Mouse (Mus musculus): ENCODE measurements at regions not wholly inside any gene's neighbourhood (a gene's known extent, or its start where the extent isn't known, plus 50 kb on each side); places are given as distances from the start of the nearest gene placed in this dataset.

DNA sequence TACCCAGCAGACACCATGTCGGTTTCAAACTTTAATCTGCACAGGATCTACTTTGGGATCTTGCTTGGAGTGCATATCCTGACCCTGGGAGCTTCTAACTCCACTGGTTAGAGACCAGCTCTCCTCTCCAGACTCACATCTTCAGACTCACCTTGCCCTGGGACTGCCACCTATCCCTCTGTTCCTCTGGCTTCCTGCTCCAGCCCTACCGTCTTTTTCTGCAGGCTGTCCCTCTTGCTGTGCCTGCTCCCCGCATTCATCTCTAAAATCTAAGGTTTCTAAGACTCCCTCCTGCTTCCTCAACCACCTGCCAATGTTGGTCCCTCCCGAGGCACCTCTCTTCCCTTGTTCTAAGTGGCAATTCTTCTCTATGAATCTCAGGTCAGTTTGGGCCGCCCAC, 233.2 kb downstream of the Plpp3 start:
- peak; percentile 3 to 15 for DNase-seq

DNA sequence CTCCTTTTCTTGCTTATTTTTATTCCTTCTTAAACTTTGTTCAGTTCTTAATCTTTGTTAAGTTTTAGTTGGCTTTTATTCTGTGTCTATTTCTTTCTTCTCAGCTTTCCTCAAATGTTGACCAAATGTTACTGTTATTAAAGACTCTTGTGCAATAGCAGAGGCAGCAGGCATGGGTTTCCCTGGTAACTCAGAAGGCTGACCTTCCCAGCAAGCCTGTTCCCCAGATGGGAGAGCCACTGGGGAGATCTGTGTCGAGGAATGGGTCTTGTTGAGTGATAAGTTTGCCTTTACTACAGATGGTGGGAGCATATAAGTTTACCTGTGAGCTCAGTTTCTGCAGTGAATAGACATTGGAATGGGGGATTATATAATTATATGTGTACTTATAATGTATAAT, 237.2 kb downstream of the Plpp3 start:
- peak in 1 of 2 experiments; percentile 6 for DNase-seq

DNA sequence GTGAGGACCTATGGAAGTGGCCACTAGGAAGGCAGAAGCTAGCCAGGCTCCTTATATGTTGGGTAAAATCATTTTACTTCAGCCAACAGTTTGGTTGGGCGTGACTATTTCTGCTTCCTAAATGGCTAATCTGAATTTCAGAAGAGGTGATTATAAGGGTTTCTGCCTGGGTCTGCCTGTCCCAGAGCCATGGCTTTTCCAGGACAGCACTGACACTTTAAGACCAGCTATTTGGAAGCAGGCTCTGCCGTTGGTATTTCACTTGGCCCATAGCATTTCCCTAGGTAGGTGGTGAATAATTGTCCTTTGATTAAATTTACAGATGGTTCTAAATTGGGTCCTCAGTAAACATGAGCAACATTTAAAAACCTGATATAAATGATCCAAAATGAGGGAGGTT, 240.3 kb downstream of the Plpp3 start:
- no peak for DNase-seq

DNA sequence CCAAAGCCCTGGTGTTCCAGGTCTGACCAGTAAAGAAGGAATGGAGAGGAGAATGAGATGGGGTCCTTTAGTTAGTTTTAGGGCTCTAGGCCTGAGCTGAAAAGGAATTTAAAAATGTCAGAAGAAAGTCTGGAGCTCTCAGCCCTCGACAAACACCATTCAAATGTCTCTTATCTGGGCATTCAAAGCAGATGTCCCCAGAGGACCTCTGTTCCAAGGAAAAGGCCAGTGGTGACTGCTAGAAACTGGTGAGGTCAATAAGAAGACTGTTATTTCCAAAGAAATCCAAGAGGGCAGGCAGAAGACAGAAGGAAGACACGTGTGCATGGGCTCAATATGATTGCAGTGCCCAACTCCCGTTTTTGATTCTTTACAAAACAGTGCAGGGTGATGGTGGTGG, 244.9 kb downstream of the Plpp3 start:
- DNase-seq: no peak

DNA sequence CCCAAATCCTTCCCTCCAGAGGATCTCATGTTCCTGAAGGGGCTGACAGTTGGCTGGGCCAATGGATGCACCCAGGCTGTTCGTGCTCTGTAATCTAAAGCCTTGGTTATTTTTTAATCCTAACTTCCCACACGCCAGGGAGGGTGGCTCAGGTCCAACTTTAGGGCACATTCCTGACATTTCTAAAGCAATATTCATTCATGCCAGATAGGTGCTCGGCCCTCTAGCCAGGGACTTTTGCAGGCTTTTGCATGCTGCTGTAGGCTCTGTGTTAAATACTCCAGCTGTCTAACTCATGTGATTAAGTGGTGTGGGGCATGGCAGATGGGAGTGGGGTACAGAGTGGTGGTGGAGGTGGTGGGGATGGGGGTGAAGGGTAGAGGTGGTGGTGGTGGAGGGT, 246.0 kb downstream of the Plpp3 start:
- DNase-seq: peak; percentile 39 to 64

DNA sequence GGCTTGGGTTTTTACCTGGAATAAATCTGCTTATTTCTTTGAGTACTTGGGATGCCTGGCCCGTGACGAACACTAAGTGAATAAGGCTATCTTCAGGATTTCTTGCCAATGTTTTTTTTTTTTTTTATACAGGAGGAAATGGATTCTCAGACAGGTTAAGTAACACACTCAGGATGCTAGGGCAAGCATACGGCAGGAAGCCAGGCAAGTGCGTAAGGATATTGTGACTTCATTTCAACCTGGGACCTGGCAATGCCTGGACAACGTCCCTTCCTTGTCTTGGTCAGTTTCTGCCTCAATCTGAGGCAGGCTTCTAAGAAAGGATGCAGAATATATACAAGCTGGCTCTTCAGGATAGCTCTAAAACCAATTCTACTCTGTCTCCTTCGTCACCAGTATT, 246.5 kb downstream of the Plpp3 start:
- no peak for DNase-seq

DNA sequence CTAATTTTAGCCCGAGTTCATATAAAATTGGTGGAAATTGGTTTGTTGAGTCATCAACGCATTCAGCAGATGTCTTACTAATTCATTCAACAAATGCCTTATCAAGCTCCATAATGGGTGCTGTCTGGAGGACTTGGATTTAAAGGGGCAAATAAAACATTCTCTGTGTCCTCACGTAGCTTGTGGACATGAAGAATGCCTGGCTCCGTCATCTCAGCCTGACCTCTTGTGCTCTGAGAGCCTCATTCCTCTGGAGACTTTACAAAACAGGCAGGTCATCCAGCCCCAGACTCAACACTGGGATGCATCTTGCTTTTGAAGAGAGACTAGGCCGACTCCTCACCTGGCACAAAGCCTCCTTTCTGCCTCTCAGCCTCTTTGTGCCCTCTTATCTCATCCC, 248.6 kb downstream of the Plpp3 start:
- no peak for DNase-seq

DNA sequence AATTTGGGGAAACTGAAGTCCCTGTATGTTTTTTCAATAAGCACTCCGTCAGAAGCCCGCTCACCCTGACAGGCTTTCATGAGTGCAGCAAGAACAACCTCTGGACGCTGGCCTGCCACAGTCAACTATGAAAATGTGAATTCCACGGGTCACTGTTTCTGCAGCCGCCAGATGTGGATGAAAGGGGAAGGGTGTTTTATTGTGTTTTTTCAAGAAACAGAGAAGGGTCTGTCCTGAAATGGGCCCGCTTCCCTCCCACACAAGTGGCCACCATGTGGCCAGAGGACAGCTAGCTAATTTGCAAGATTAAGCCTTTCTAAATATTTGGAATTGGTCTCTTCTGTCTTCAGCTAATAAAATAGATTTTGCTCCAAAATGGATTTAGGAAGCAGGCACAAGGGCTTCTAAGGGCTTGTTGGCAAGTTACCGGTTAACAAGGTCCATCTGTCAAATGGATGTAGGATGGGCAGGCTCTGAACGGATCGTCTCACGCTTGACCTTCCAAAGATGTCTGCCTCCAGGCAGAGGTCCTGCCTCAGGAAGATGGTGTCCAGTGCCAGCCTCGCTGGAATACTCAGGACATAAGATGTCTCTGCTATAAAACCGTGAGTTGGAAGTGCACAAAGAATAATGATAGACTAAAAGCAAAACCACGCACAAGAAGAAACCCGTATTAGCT, 249.8 kb downstream of the Plpp3 start:
- no peak for DNase-seq

DNA sequence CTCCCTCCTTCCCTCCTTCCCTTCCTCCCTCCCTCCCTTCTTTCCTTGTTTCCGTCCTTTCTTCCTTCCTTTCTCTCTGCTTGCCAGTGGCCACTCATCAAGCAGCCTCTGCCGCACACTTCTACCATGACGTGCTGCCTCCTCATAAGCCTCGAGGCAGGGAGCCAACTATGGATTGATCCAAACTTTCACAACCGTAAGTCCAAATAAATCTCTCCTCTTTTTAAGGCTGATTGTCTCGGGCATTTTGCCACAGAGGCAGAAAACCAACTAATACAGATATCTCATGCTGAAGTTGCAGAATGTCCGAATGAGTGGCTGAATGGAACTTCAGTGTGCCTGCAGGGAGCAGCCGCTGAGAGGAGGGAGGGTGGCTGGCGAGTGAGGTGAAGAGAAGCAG, 251.7 kb downstream of the Plpp3 start:
- DNase-seq: peak in 1 of 2 experiments; percentile 16

DNA sequence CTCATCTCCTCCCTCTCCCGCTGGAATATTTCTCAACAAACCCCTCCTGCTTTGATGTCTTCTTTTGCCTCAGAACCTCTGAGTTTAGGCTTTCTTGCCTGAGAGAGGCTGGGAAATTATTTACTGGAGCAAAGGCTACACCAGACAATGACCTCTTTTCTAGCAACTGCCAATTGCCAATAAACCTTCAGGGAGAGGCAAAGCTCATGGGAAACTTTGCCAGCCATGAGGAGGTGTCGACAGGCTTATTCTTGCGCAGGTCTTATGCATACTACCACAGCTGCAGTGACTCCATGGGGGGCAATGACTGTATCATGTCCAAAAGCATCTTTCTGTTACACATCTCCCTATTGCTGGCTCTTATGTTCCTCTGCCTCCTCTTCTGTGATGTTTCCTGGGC, 260.0 kb downstream of the Plpp3 start:
- DNase-seq: no peak

DNA sequence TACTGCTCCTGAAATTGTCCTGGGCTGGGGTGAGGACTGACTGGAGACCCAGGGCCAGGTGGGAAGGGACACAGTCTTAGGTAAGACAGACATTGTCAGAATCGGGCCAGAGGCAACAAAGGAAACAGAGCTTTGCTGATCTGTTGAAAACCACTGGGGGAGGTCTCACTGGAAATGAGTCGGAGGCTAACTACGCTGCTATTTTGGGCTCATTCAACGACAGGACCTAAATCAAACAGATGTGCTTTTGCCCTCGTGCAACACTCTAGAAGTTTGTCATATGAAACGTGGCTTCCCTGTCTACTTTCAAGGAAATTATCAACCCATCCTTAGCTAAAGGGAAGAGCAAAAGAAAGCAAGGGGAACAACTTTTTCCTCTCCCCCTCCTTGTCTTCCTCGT, 265.3 kb downstream of the Plpp3 start:
- no peak for DNase-seq

DNA sequence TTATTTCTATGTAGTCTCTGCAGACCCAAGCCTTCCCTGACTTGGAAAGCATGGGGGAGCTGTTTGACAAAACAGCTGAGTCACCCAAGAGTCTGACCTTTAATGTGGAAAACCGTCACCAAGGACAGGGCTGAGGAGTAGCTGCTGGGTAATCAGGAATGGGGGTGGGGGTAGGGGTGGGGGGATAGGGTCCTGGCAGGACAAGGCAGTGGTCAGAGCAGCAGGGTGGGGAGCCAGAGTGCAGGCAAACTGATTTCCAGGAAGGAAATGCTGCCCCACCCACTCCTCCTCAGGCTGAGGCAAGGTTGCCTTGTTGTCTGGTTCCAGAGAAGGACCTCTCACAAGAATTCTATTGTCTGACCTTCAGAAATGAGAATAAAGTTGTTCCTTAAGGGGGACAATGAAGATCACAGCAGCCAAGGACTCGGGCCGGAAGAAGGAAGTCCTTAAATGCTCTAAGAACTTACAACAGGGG, 266.6 kb downstream of the Plpp3 start:
- peak; percentile 55 to 59 for DNase-seq

DNA sequence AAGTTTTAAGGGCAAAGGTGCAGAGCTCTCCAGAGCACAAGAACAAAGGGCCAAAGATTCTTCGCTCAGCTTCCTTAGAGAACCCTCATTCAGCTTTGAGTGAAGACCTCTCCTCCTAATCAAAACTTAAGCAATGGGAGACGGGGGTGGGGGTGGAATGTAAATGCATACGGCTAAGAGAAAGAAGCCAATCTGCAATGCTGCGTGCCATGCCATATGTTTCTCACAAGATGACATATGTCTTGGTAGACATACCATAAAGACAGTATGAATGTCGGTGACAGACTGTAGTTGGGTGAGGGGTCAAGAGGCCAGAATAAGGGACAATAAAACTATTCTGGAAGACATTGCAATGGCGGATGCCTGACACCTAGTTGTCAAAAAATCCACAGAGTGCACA, 267.9 kb downstream of the Plpp3 start:
- no peak for DNase-seq

DNA sequence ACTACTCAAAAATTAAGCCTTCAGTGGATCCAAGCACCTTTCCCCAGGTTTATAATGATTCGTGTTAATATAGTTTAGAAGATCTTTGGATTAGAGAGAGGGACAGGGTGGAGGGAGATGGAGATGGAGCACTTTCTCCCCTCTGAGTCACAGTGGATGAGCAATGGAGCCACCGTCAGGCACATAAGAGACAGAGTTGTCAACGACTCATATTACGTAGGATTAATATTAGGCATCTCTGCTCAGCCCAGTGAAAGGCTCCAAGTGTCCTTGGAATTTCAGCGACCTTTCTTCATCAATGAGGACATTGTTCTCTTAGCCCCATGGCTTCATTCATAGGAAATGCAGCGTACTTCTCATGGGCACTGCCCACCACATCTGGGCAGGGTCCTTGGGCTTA, 270.4 kb downstream of the Plpp3 start:
- peak; percentile 41 to 47 for DNase-seq

DNA sequence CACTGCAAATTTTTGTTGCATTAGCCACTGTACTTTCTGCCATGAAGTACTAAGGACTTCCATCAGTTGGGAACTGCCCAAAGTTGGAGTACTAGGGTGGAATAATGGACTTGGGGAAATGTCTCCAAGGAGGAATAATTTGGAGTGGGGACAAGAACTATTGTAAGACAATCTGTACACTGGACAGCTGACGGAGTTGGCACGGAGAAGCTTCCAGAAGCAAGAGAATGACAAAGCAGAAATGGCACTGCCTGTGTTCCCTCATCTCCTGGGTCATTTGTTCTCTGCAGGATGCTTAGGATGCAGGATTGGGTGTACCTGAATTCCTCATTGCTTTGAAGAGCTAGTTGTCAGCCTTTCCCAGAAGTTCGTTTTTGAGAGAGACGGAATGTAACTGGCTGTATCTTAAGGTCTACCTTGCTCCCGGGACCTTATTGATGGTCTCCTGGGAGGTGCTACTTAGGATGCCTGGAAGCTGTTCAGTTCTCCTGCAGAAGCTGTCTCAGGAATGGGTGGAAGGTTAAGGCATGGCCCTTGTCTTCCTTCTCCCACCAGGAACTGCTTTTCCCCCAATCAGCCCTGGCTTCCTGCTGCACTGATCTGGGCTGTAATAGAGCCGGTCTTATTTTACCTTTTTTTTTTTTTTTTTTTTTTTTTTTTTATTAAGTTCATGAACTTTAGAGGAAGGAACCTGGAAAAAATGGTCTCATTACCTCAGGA, 272.4 kb downstream of the Plpp3 start:
- DNase-seq: peak in 1 of 2 experiments; percentile 6

DNA sequence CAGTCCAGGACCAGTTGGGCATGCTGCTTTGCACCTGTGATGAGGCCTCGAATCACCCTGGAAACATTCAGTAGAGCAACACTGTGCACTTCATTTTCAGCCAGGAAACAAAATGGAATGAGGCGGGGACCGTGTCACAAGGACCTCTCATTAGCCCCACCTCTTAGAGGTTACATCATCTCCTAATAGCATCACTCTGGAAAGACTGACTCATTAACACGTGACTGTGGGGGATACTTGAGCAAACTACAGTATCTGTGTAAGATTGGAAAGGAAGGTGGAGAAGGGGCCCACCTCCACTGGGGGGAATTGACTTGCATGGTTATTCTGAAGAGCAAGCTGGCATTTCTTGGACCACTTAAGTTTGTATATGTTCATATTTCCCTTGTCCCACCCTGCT, 275.3 kb downstream of the Plpp3 start:
- DNase-seq: no peak

DNA sequence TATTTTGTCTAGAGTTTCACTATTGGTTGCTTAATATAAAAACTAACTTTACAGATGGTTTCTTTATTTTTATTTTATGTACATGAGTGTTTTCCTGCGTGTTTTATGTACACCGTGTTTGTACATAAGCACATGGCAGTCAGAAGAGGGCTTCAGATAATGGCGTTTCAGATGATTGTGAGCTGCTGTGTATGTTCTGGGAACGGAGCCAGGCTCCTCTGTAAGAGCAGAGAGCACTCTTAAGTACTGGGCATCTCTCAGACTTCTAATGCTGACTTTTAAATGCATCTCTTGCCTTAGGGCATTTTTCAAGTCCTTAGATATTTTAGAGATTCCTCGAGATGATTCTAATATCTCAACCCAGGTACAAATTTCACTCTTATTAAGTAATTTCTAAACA, 280.0 kb downstream of the Plpp3 start:
- DNase-seq: no peak

DNA sequence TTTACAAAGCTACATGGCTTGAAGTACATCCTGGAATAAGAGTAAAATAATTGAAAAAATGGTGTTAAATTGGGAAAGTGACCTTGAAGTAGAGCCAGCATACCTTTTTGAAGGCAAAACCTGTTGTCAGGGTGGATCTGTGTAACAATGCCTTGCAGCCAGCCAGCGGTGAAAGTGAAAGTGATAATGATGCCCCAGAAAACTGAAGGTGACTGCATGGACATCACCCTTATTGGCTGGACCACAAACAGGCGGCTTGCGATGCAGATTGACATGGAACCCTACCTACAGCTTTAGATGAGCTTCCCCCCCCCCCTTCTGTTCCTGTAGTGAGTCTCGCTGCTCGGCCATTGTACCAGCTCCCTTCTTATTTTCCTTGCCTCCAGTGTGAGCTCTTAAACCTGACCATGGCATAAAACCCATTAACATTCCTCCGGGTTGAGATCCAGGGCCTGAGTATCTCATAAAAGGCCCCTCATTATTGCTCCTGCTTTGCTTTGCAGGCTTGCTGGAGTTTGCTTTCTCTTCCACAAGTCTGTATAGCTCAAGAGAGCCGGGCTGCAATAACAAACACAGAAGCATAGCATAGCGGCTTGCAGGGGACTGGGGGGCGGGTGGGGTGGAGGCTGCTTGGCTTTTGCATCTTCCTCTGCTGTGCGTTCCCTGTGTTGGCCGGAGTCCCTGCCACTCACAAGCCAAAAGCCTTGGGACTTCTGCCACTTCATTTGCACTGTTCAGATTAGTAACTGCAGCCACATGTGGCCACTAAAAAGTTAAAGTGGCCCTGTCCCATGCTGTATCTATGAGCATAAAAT, 292.1 kb downstream of the Plpp3 start:
- DNase-seq: peak in 1 of 2 experiments; percentile 49

DNA sequence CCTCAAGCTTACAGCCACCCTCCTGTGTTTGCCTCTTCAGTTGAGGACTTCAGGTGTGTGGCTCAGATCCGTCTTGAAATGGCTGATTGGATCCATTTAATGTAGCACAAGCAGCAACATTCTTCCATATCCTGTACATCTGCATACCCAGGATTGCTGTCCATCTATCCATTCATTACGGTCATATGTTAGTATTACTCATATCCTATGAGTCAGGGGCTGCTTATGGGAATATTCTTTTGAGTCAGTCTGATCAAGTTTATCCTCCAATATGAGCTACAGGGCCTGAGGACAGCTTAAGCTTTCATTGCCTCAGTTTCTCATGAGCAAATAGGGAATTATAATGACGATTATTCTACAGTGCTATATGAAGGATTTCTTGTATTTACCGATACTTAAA, 293.7 kb downstream of the Plpp3 start:
- no peak for DNase-seq

DNA sequence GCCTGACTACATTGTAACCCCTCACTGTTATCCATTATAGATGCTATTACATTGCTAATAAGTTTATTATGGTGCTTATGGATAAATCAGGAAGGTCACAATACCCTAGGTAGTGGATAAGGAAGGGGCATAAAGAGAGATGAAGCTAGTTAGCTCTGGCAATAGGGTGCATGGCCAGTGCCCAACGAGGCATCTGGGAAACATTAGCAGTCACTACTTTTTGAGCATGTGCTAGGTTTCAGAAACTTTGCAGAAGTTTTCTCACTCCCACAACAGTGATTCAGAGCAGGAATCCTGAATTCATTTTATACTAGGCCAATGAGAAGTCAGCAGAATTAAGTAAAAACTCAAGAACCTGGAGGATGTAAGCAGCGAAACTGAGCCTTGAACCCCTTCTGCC, 294.7 kb downstream of the Plpp3 start:
- no peak for DNase-seq

DNA sequence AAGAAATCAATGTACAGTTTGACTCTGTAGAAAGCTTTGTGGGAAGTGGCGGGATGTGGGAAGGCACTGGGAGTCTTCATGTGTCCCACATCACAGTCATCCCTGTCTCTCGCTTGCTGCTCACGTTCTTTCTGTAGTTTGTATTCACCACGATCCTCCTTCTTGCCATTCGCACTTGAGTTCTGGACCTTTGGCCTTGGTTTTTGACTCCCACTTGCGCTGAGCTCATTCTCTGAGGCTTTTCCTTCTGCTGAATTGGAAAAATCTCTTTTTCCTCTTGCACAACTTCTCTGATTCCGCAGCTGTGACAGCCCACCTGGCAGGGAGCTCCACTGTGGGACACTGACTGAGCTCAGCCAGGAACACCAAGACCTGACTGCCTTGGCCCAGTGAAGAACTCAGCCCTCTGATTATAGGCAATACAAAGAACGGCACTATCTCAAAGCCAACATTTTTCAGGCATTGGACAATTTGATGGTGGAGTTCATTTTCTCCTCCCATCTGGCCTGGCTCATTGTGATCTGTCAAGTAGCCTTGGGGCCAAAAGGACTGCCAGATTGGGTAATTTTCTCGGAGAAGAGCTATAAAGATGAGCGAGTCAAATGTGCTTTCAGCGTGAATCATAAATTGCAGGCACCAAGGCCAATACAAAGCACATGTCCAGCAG, 299.9 kb downstream of the Plpp3 start:
- peak; percentile 66 to 70 for DNase-seq

DNA sequence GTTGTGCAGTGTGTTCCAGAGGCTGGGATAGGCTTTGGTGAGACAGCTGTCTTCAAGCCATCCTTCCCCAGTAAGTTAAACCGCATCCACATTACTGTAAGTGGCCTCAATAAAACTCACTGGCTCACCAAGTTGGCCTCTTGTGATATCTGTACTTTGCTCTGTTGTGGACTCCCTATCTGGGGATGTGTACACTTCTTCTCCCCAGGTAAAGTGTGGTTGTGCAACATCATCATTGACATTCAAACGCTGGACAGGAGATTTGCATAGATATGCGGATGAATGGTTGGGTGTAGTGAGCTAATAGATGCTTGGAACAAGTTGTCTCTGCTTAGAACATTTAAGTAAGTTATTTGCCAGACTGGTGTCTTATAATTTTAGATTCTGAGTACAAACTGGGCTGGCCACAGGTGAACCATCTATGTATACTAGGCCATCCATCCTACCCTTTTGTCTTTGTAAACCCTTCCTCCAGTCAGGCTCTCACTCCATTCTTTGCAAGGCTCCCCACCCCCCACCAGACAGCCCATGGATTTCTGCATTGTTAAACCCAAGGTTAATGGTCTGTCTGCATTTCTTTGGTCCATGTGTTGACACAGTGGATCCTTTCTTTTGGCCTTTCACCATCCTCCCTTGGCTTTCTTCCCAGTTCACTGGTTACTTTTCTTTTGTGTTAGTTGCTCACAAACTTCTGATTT, 303.0 kb downstream of the Plpp3 start:
- peak in 1 of 2 experiments; percentile 24 for DNase-seq

Measured in adrenal gland, postnatal 36 days (tissue).